Mouse (Mus musculus): ENCODE data around the gene Gm45753. TPM values are rescaled to one million over a fixed set of nuclear protein-coding genes. Genes with fewer than 3 reads are reported as not detected.

Gm45753 gene
- polyA plus RNA-seq, 1 experiment from 2014 or later: not detected

DNA sequence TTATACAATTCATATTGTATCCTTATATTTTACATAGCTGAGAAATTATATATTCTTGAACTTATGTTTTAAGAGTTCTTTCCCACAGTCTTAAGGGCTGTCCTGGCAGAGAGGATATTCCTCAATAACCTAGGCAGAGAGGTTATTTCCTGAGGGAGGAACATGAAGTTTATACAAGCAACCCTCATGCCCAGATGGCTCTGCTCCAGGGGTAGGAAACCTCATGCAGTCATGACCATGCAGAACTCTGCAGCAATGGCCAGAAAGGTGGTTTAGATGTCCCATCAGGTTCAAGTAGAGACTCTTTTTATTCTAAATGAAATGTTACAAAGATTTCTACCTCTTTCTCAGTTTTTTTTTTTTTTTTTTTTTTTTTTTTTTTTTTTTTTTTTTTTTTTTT lies 39.2 kb downstream of the Gm45753 start:
- H3K9ac ChIP-seq (ENCODE audit: low read length): no peak overlapping the region
- H3K4me1 ChIP-seq (ENCODE audit: control insufficient read depth in 2 of 2, insufficient read depth in 2 of 2, low read length in 2 of 2): no peaks in the 10 kb centered on the region
- ATAC-seq (ENCODE audit: insufficient number of reproducible peaks, insufficient read depth, low FRiP score, low read depth): no peak
- H3K4me2 ChIP-seq (ENCODE audit: low read length): no peak overlapping the region
- H3K36me3 ChIP-seq (ENCODE audit: control insufficient read depth, insufficient read depth, low read length): no peaks in the 10 kb centered on the region
- H3K27me3 ChIP-seq (ENCODE audit: control insufficient read depth, insufficient read depth, low read length): no peaks in the 10 kb centered on the region
- no peak overlapping the region for H3K4me3 ChIP-seq (ENCODE audit: control insufficient read depth in 1 of 2, insufficient read depth in 1 of 2, low read depth in 1 of 2, low read length in 2 of 2)
- H3K9me3 ChIP-seq (ENCODE audit: control insufficient read depth, low read length): no peaks in the 10 kb centered on the region
- H3K27ac ChIP-seq (replicated peaks in 1 of 2; ENCODE audit: control insufficient read depth in 1 of 2, insufficient read depth in 1 of 2, low read depth in 2 of 2, low read length in 2 of 2): no peak overlapping the region

DNA sequence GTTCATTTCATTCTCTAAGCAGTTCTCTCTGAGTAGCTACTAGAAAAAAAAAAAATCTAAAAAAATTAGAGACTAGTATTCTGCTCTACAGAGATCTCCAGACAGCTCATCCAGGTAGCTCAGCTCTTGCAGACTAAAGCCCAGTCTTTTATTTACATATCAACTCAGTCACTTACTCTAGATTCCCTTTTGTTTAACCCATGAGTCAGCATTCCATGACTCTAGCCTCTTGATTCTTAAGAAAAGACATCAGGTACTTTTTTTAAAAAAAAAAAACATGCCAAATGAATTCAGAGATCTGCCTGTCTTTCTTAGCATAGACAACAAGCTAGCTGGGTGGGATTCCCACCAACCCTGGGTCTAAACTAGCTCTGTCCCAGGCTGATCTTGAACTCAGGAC lies 39.8 kb downstream of the Gm45753 start:
- Histone ChIP-seq H3K27me3 (ENCODE audit: control insufficient read depth, insufficient read depth, low read length) (no peaks in the 10 kb centered on the region), H3K9me3 (ENCODE audit: control insufficient read depth, low read length) (no peaks in the 10 kb centered on the region), H3K27ac (replicated peaks in 1 of 2; ENCODE audit: control insufficient read depth in 1 of 2, insufficient read depth in 1 of 2, low read depth in 2 of 2, low read length in 2 of 2) (no peak overlapping the region), H3K36me3 (ENCODE audit: control insufficient read depth, insufficient read depth, low read length) (no peaks in the 10 kb centered on the region), H3K9ac (ENCODE audit: low read length) (no peak overlapping the region), H3K4me1 (ENCODE audit: control insufficient read depth in 2 of 2, insufficient read depth in 2 of 2, low read length in 2 of 2) (no peaks in the 10 kb centered on the region), H3K4me2 (ENCODE audit: low read length) (no peak overlapping the region), H3K4me3 (ENCODE audit: control insufficient read depth in 1 of 2, insufficient read depth in 1 of 2, low read depth in 1 of 2, low read length in 2 of 2) (no peak overlapping the region)
- no peak for ATAC-seq (ENCODE audit: insufficient number of reproducible peaks, insufficient read depth, low FRiP score, low read depth)

DNA sequence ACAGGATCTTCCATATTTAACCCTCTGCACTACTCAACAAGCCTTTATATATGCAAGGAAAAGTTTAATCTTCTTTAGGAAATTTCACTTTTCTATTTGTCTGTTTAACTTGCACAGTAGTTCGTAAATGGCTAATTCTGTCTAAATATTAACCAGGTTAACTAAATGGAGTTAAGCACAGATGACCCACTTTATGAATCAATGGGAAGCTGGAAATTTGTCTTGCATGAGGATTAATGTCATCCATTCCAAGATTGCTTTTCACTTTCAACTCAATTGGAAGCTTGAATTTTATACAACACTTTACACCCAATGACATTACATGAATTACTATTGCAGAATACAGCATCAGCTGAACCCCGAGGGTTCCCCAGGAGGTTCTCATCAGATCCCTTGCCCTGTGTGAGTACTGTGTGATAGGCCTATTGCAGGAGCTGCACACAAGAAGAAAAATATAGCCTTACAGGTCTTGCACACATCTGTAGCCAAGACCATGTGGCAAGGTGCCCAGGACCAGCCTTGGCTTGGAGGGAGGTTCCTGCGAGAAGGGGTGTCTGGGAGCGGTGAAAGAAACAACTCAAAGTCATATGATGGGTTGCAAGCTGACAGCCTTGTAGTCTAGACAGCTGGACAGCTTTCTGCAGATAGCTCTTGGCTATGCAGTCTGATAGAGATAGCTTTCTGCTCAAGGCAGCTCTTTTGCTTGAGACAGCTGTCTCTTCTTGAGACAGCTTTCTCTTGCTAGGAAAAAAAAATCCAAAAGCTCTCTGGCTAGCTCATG lies 40.5 kb downstream of the Gm45753 start:
- 50% methylated on average over 4 of the region's 4 CpGs for WGBS
- ATAC-seq (ENCODE audit: insufficient number of reproducible peaks, insufficient read depth, low FRiP score, low read depth): no peak

DNA sequence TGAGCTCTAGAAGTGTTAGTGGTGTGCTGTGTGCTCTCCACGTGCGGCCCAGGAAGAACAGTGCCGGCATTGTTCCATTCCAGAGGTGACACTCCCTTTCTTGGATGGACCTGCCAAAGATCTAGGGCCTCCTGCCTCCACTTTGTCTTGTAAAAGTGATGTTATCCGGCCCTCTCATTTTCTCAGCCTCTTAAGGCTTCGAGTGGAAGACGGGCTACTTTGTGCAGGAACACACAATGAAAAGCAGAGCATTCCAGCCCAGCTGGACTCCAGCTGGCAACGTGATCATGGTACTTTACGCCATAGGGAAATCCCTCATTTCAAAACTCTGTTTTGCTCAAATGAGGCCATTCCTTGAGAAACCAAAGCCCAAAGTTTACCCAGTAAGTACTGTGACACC lies 41.3 kb downstream of the Gm45753 start:
- H3K27me3 ChIP-seq (ENCODE audit: control insufficient read depth, insufficient read depth, low read length): no peaks in the 10 kb centered on the region
- no peaks in the 10 kb centered on the region for H3K9me3 ChIP-seq (ENCODE audit: control insufficient read depth, low read length)
- no peaks in the 10 kb centered on the region for H3K36me3 ChIP-seq (ENCODE audit: control insufficient read depth, insufficient read depth, low read length)
- H3K27ac ChIP-seq (replicated peaks in 1 of 2; ENCODE audit: control insufficient read depth in 1 of 2, insufficient read depth in 1 of 2, low read depth in 2 of 2, low read length in 2 of 2): no peak overlapping the region
- ATAC-seq (ENCODE audit: insufficient number of reproducible peaks, insufficient read depth, low FRiP score, low read depth): no peak
- H3K4me2 ChIP-seq (ENCODE audit: low read length): no peak overlapping the region
- no peaks in the 10 kb centered on the region for H3K4me1 ChIP-seq (ENCODE audit: control insufficient read depth in 2 of 2, insufficient read depth in 2 of 2, low read length in 2 of 2)
- no peak overlapping the region for H3K9ac ChIP-seq (ENCODE audit: low read length)
- WGBS: 57% methylated on average over 8 of the region's 8 CpGs
- H3K4me3 ChIP-seq (ENCODE audit: control insufficient read depth in 1 of 2, insufficient read depth in 1 of 2, low read depth in 1 of 2, low read length in 2 of 2): no peak overlapping the region

More for the DNA sequence above, 40.5 kb downstream of the Gm45753 start:
- no peaks in the 10 kb centered on the region for H3K4me1 ChIP-seq (ENCODE audit: control insufficient read depth in 2 of 2, insufficient read depth in 2 of 2, low read length in 2 of 2)
- no peaks in the 10 kb centered on the region for H3K36me3 ChIP-seq (ENCODE audit: control insufficient read depth, insufficient read depth, low read length)
- no peaks in the 10 kb centered on the region for H3K27me3 ChIP-seq (ENCODE audit: control insufficient read depth, insufficient read depth, low read length)
- H3K9me3 ChIP-seq (ENCODE audit: control insufficient read depth, low read length): no peaks in the 10 kb centered on the region
- no peak overlapping the region for H3K27ac ChIP-seq (replicated peaks in 1 of 2; ENCODE audit: control insufficient read depth in 1 of 2, insufficient read depth in 1 of 2, low read depth in 2 of 2, low read length in 2 of 2)
- no peak overlapping the region for H3K9ac ChIP-seq (ENCODE audit: low read length)
- no peak overlapping the region for H3K4me3 ChIP-seq (ENCODE audit: control insufficient read depth in 1 of 2, insufficient read depth in 1 of 2, low read depth in 1 of 2, low read length in 2 of 2)
- H3K4me2 ChIP-seq (ENCODE audit: low read length): no peak overlapping the region

DNA sequence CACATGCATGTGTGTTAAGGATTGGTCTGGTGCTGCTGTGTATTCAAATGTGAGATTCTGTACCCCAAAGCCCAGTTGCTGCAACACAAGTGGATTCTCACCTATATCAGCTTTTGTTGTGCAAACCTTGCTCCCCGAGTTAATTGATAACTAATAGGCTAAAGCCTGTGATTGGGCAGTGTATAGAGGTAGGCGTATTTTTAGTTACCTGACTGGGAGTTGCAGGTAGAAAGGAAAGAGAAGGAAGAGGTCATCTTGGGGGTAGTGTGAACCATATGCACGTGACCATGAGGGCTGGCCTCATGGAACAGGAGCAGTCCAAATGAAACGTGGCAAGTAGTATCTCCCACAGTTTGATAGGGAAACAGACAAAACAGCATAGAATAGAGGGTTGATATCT lies 43.3 kb downstream of the Gm45753 start:
- no peaks in the 10 kb centered on the region for H3K27me3 ChIP-seq (ENCODE audit: control insufficient read depth, insufficient read depth, low read length)
- no peak overlapping the region for H3K4me2 ChIP-seq (ENCODE audit: low read length)
- no peak overlapping the region for H3K27ac ChIP-seq (replicated peaks in 1 of 2; ENCODE audit: control insufficient read depth in 1 of 2, insufficient read depth in 1 of 2, low read depth in 2 of 2, low read length in 2 of 2)
- no peak for ATAC-seq (ENCODE audit: insufficient number of reproducible peaks, insufficient read depth, low FRiP score, low read depth)
- no peak overlapping the region for H3K9ac ChIP-seq (ENCODE audit: low read length)
- WGBS: 80% methylated on average over 4 of the region's 4 CpGs
- H3K4me1 ChIP-seq (ENCODE audit: control insufficient read depth in 2 of 2, insufficient read depth in 2 of 2, low read length in 2 of 2): no peaks in the 10 kb centered on the region
- no peak overlapping the region for H3K4me3 ChIP-seq (ENCODE audit: control insufficient read depth in 1 of 2, insufficient read depth in 1 of 2, low read depth in 1 of 2, low read length in 2 of 2)
- H3K9me3 ChIP-seq (ENCODE audit: control insufficient read depth, low read length): no peaks in the 10 kb centered on the region
- H3K36me3 ChIP-seq (ENCODE audit: control insufficient read depth, insufficient read depth, low read length): no peaks in the 10 kb centered on the region

DNA sequence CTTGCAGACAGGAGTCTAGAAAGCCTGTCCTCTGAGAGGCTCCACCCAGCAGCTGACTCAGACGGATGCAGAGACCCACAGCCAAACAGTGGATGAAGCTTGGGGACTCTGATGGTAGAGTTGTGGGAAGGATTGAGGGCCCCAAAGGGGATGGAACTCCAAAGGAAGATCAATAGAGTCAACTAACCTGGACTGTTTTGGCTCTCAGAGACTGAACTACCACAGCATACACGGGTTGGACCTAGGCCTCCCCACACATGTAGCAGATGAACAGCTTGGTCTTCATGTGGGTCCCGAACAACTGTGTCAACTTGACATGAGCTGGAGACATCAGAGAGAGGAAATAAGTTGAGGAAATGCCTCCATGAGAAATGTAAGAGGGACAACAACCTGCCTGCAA lies 45.4 kb downstream of the Gm45753 start:
- H3K27ac ChIP-seq (replicated peaks in 1 of 2; ENCODE audit: control insufficient read depth in 1 of 2, insufficient read depth in 1 of 2, low read depth in 2 of 2, low read length in 2 of 2): no peak overlapping the region
- H3K4me3 ChIP-seq (ENCODE audit: control insufficient read depth in 1 of 2, insufficient read depth in 1 of 2, low read depth in 1 of 2, low read length in 2 of 2): no peak overlapping the region
- no peak overlapping the region for H3K4me2 ChIP-seq (ENCODE audit: low read length)
- no peaks in the 10 kb centered on the region for H3K36me3 ChIP-seq (ENCODE audit: control insufficient read depth, insufficient read depth, low read length)
- no peak overlapping the region for H3K9ac ChIP-seq (ENCODE audit: low read length)
- no peaks in the 10 kb centered on the region for H3K4me1 ChIP-seq (ENCODE audit: control insufficient read depth in 2 of 2, insufficient read depth in 2 of 2, low read length in 2 of 2)
- H3K27me3 ChIP-seq (ENCODE audit: control insufficient read depth, insufficient read depth, low read length): no peaks in the 10 kb centered on the region
- ATAC-seq (ENCODE audit: insufficient number of reproducible peaks, insufficient read depth, low FRiP score, low read depth): no peak
- 78% methylated on average over 3 of the region's 3 CpGs for WGBS
- no peaks in the 10 kb centered on the region for H3K9me3 ChIP-seq (ENCODE audit: control insufficient read depth, low read length)

DNA sequence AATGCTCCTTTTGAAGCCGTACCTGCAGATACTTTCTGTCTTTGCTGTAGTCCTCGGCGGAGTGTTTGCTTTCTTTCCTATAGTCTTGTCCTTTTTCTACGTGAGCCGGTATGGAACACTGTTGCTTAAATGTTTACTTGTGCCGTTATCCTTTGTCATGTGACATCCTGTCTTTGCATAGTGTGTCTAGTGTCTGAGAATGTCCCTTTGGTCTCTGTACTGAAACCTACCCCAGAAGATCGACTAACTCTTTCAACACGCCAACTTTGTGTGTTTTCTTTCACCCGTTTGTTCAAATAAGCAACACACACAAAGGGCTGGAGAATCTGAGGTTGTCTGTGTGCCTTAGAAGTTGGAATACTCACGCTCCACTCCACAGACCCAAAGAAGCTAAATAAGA lies 46.3 kb downstream of the Gm45753 start, which contains the start of gene F11:
Gene F11, minus strand, starts transcription at position 112 of the 400 bp plus-strand sequence.
- no peak within 1 kb of the TSS for H3K9ac ChIP-seq (ENCODE audit: low read length)
- H3K4me2 ChIP-seq (ENCODE audit: low read length): no peak within 1 kb of the TSS
- H3K36me3 ChIP-seq (ENCODE audit: control insufficient read depth, insufficient read depth, low read length): no peaks in the 10 kb centered on the region
- 68% methylated on average over 10 of the region's 10 CpGs for WGBS
- ATAC-seq (ENCODE audit: insufficient number of reproducible peaks, insufficient read depth, low FRiP score, low read depth): no peak
- H3K27me3 ChIP-seq (ENCODE audit: control insufficient read depth, insufficient read depth, low read length): no peaks in the 10 kb centered on the region
- H3K4me1 ChIP-seq (ENCODE audit: control insufficient read depth in 2 of 2, insufficient read depth in 2 of 2, low read length in 2 of 2): no peaks in the 10 kb centered on the region
- no peaks in the 10 kb centered on the region for H3K9me3 ChIP-seq (ENCODE audit: control insufficient read depth, low read length)
- H3K27ac ChIP-seq (replicated peaks in 1 of 2; ENCODE audit: control insufficient read depth in 1 of 2, insufficient read depth in 1 of 2, low read depth in 2 of 2, low read length in 2 of 2): no peak within 1 kb of the TSS
- no peak within 1 kb of the TSS for H3K4me3 ChIP-seq (ENCODE audit: control insufficient read depth in 1 of 2, insufficient read depth in 1 of 2, low read depth in 1 of 2, low read length in 2 of 2)

GRCm38 (mm10) chr8:45258421-45258820 lies 49.8 kb downstream of the Gm45753 start:
- H3K4me3 ChIP-seq (ENCODE audit: control insufficient read depth in 1 of 2, insufficient read depth in 1 of 2, low read depth in 1 of 2, low read length in 2 of 2): no peak overlapping the region
- no peaks in the 10 kb centered on the region for H3K4me1 ChIP-seq (ENCODE audit: control insufficient read depth in 2 of 2, insufficient read depth in 2 of 2, low read length in 2 of 2)
- no peak overlapping the region for H3K4me2 ChIP-seq (ENCODE audit: low read length)
- no peak for ATAC-seq (ENCODE audit: insufficient number of reproducible peaks, insufficient read depth, low FRiP score, low read depth)
- H3K27ac ChIP-seq (replicated peaks in 1 of 2; ENCODE audit: control insufficient read depth in 1 of 2, insufficient read depth in 1 of 2, low read depth in 2 of 2, low read length in 2 of 2): no peak overlapping the region
- no peak overlapping the region for H3K9ac ChIP-seq (ENCODE audit: low read length)
- no peaks in the 10 kb centered on the region for H3K36me3 ChIP-seq (ENCODE audit: control insufficient read depth, insufficient read depth, low read length)
- no peaks in the 10 kb centered on the region for H3K27me3 ChIP-seq (ENCODE audit: control insufficient read depth, insufficient read depth, low read length)
- 76% methylated on average over 8 of the region's 8 CpGs for WGBS
- no peaks in the 10 kb centered on the region for H3K9me3 ChIP-seq (ENCODE audit: control insufficient read depth, low read length)
